Mouse (Mus musculus): ENCODE data around the gene Gm9376.

DNA sequence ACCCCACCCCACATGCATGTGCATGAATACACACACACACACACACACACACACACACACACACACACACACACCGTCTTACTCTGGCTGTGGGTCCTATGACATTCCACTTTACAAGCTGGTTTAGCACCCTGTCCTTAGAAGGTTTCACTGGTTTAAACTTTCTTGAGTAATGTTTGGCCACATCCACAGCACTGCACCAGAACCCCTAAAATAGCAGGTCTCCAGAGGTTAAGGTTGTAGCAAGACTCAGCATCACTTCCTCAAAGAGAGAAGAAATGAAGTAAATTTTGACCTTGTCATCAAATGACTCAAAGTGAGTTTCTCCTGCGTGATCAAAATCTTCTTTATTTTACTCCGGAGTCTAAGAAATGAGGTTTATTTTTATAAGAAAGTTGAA, 15.5 kb downstream of the Gm9376 start:
- no peak for TF ChIP-seq CTCF (IDR thresholded peaks at IDR 0.05; ENCODE audit: low read depth, low read length)
- no peak for TF ChIP-seq TAL1 (conservative IDR thresholded peaks at IDR 0.05; ENCODE audit: low read depth, low read length)
- no peak for TF ChIP-seq GATA1 (IDR thresholded peaks at IDR 0.05; ENCODE audit: borderline replicate concordance, low read length)

Measured in G1E (cell line).